Mouse (Mus musculus): ENCODE measurements at regions not wholly inside any gene's neighbourhood (a gene's known extent, or its start where the extent isn't known, plus 50 kb on each side); places are given as distances from the start of the nearest gene placed in this dataset.

DNA sequence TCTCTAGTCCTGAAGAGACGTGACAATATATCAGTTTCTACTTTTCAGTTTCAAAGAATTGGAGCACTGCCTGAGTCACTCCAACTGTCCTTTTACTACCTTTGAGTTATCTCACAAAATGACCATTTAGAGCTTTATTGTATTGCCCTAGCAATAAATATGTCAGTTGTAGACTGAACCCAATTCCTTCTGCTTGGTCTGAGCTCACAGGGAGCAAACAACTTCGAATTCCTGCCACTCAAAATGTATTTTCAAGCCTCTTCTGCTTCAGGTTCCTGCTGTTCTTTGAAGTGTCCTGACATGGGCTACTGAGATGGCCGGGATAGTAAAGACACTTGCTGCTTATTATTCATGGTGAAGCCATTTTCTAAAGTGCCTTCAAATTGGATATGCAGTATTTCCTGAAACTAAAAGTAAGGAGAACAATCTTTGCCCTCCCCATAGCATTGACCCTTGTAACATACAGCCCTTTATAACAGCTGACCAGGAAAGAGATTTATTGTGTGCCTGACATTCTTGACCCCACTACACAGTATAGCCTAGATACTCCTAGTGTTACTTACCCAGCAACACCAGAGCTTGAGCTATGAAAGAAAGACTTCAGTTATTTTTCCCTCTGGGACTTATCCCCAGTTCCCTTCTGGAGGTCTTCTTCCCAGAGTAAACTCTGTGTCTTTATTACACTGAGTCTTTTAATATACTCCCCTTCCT is 460.9 kb downstream of the Nsun3 start:
- no peak for TF ChIP-seq CTCF (IDR thresholded peaks at IDR 0.05; ENCODE audit: low read depth)
- no peak for TF ChIP-seq EP300 (IDR thresholded peaks at IDR 0.05; ENCODE audit: low read depth)

Data from liver, postnatal 0 days (tissue).